Mouse (Mus musculus) CH12.LX (cell line): ENCODE measurements at regions not wholly inside any gene's neighbourhood (a gene's known extent, or its start where the extent isn't known, plus 50 kb on each side); places are given as distances from the start of the nearest gene placed in this dataset.

ENCODE experiments used
- CHD2 ChIP-seq: IDR thresholded peaks from 2 replicates; pipeline ENCODE4 v1.6.1; 2011; ENCODE audit warnings: low read length, improper control_type of control experiment
- CTCF ChIP-seq, 2 experiments: IDR thresholded peaks in 1 of 2; conservative IDR thresholded peaks in 1 of 2; 2 replicates each; pipeline ENCODE4 v1.5.1; 2011 to 2012; ENCODE audit warnings: low read depth in 2 of 2, low read length in 2 of 2, improper control_type of control experiment in 1 of 2, inconsistent platforms in 1 of 2, mild to moderate bottlenecking in 1 of 2, moderate library complexity in 1 of 2
- EP300 ChIP-seq: IDR thresholded peaks from 2 replicates; pipeline ENCODE4 v1.6.1; 2011; ENCODE audit warnings: low read length, improper control_type of control experiment
- KAT2A ChIP-seq: IDR thresholded peaks from 2 replicates; pipeline ENCODE4 v1.6.1; 2012; ENCODE audit warnings: low read length, improper control_type of control experiment, inconsistent platforms; ENCODE audit not compliant: insufficient replicate concordance
- MAX ChIP-seq: IDR thresholded peaks from 2 replicates; pipeline ENCODE4 v1.6.1; 2011; ENCODE audit warnings: low read length, improper control_type of control experiment
- MEF2A ChIP-seq: IDR thresholded peaks from 2 replicates; pipeline ENCODE4 v1.6.1; 2014; ENCODE audit warnings: low read depth, mild to moderate bottlenecking, inconsistent platforms, low read length, improper control_type of control experiment, borderline replicate concordance
- NELFE ChIP-seq: IDR thresholded peaks from 2 replicates; pipeline ENCODE4 v1.6.1; 2011; ENCODE audit warnings: low read depth, low read length, improper control_type of control experiment
- POLR2A ChIP-seq: IDR thresholded peaks from 2 replicates; pipeline ENCODE4 v1.6.1; 2011; ENCODE audit warnings: low read depth, mild to moderate bottlenecking, improper control_type of control experiment, low read length
- RAD21 ChIP-seq: IDR thresholded peaks from 2 replicates; pipeline ENCODE4 v1.6.1; 2011; ENCODE audit warnings: low read depth, mild to moderate bottlenecking, low read length, improper control_type of control experiment, moderate library complexity
- SIN3A ChIP-seq: IDR thresholded peaks from 2 replicates; pipeline ENCODE4 v1.6.1; 2012; ENCODE audit warnings: low read length, improper control_type of control experiment, inconsistent platforms
- TCF12 ChIP-seq: IDR thresholded peaks from 2 replicates; pipeline ENCODE4 v1.6.1; 2014; ENCODE audit warnings: low read depth, mild to moderate bottlenecking, inconsistent platforms, low read length, improper control_type of control experiment
- ZC3H11A ChIP-seq: IDR thresholded peaks from 2 replicates; pipeline ENCODE4 v1.6.1; 2012; ENCODE audit warnings: low read depth, mild to moderate bottlenecking, inconsistent platforms, low read length, improper control_type of control experiment
- ZNF384 ChIP-seq: IDR thresholded peaks from 2 replicates; pipeline ENCODE4 v1.6.1; 2012; ENCODE audit warnings: low read depth, low read length, improper control_type of control experiment, inconsistent platforms

DNA sequence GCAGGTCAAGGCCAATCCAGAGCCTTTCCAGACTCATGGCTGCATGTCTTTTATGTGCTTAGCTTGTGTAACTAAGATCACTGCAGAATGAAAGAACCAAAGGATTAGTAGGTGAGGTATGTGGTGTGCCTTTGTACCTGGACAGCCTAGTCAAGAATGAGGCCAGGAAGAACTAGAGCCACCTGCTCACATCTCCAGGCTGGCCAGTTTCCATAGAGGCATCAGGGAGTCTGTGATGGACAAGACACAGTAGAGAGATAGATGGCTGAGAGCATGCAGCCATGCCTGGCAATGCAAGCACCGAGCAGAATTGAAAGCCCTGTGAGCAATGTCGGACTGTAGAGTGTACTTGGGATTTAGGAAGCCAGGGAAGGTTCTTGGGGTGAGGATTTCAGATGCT, 186.5 kb downstream of the Icos start:
- TF ChIP-seq CTCF (conservative IDR thresholded peaks at IDR 0.05 in 1 of 2, IDR thresholded peaks at IDR 0.05 in 1 of 2; ENCODE audit: low read depth in 2 of 2, low read length in 2 of 2) (no peak), SIN3A (no peak), POLR2A (no peak), EP300 (no peak), RAD21 (no peak), NELFE (no peak), TCF12 (no peak), KAT2A (no peak), MEF2A (no peak), CHD2 (no peak), ZNF384 (no peak), ZC3H11A (no peak), MAX (no peak)
